Mouse (Mus musculus): ENCODE measurements around the gene Atp6v1c2. TPM values are rescaled to one million over a fixed set of nuclear protein-coding genes. Genes with fewer than 3 reads are reported as not detected.

The Atp6v1c2 gene
- polyA plus RNA-seq (2015; fragmentation: Nextera tagmentation; extraction: Ambion mirVana): 0.12 TPM in 1 of 2 replicates, not detected in the other

- no peak for ATAC-seq (ENCODE audit: low read depth)
- 49% methylated on average over 3 of the region's 3 CpGs for WGBS (ENCODE audit: insufficient replicate concordance)
These were observed at the start of gene Atp6v1c2 for GRCm38 (mm10) chr12:17329259-17329658. TSS of gene Atp6v1c2 (minus strand) at chr12:17329359.

GRCm38 (mm10) chr12:17376521-17376920 lies 47.4 kb upstream of the Atp6v1c2 start:
- Histone ChIP-seq H3K9me3 (replicated peaks; ENCODE audit: control insufficient read depth, low read length) (no peaks in the 10 kb centered on the region), H3K9ac (ENCODE audit: low read depth, low read length) (no peak overlapping the region), H3K27ac (ENCODE audit: low read length) (no peak overlapping the region), H3K27me3 (ENCODE audit: control insufficient read depth, insufficient read depth, low read depth, low read length) (no peaks in the 10 kb centered on the region), H3K36me3 (ENCODE audit: control insufficient read depth, insufficient read depth) (peaks cover 12% of the 10 kb centered on the region; the same call in 1 of the 2 replicates), H3K4me2 (ENCODE audit: low read depth, low read length) (no peak overlapping the region), H3K4me1 (ENCODE audit: control insufficient read depth, low read depth, low read length) (no peaks in the 10 kb centered on the region), H3K4me3 (ENCODE audit: low read depth, low read length) (no peak overlapping the region)
- ATAC-seq (ENCODE audit: low read depth): no peak
- 81% methylated on average over 6 of the region's 6 CpGs for WGBS (ENCODE audit: insufficient replicate concordance)

More at GRCm38 (mm10) chr12:17329259-17329658, at the start of gene Atp6v1c2:
- no peak within 1 kb of the TSS for H3K4me2 ChIP-seq (ENCODE audit: low read depth, low read length)
- H3K9ac ChIP-seq (ENCODE audit: low read depth, low read length): no peak within 1 kb of the TSS
- H3K4me3 ChIP-seq (ENCODE audit: low read depth, low read length): no peak within 1 kb of the TSS
- no peaks in the 10 kb centered on the region for H3K4me1 ChIP-seq (ENCODE audit: control insufficient read depth, low read depth, low read length)
- H3K27ac ChIP-seq (ENCODE audit: low read length): no peak within 1 kb of the TSS
- no peaks in the 10 kb centered on the region for H3K36me3 ChIP-seq (ENCODE audit: control insufficient read depth, insufficient read depth)
- peaks cover 16% of the 10 kb centered on the region for H3K27me3 ChIP-seq (ENCODE audit: control insufficient read depth, insufficient read depth, low read depth, low read length)
- H3K9me3 ChIP-seq (replicated peaks; ENCODE audit: control insufficient read depth, low read length): no peaks in the 10 kb centered on the region

DNA sequence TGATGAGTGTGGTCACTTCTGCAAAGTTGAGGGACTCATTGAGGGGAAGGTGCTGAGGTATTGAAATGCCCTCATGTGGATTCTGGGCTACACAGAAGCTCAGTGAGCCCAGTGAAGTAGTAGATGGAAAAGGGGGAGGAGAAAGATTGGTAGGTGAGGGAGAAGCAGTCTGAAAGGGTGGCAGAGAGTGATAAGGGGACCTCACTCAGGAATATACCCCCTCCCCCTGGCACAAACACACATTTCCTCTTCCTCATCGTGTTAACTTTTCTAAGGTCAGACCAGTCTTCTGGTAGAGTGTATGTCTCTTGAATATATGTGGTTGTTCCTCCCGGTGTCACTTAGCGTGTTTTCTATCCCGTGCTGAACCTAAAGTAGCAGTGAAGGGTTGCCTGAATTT lies 46.1 kb upstream of the Atp6v1c2 start:
- WGBS (ENCODE audit: insufficient replicate concordance): 64% methylated on average over 4 of the region's 4 CpGs
- no peaks in the 10 kb centered on the region for H3K4me1 ChIP-seq (ENCODE audit: control insufficient read depth, low read depth, low read length)
- H3K27ac ChIP-seq (ENCODE audit: low read length): no peak overlapping the region

GRCm38 (mm10) chr12:17373470-17373975 lies 44.4 kb upstream of the Atp6v1c2 start:
- ATAC-seq (ENCODE audit: low read depth): no peak
- Histone ChIP-seq H3K4me2 (ENCODE audit: low read depth, low read length) (no peak overlapping the region), H3K4me3 (ENCODE audit: low read depth, low read length) (no peak overlapping the region), H3K9me3 (replicated peaks; ENCODE audit: control insufficient read depth, low read length) (no peaks in the 10 kb centered on the region), H3K27ac (ENCODE audit: low read length) (no peak overlapping the region), H3K4me1 (ENCODE audit: control insufficient read depth, low read depth, low read length) (no peaks in the 10 kb centered on the region), H3K9ac (ENCODE audit: low read depth, low read length) (no peak overlapping the region), H3K36me3 (ENCODE audit: control insufficient read depth, insufficient read depth) (peaks cover 14% of the 10 kb centered on the region; the same call in 1 of the 2 replicates), H3K27me3 (ENCODE audit: control insufficient read depth, insufficient read depth, low read depth, low read length) (no peaks in the 10 kb centered on the region)
- WGBS (ENCODE audit: insufficient replicate concordance): 86% methylated on average over 5 of the region's 5 CpGs

More for the DNA sequence above, 46.1 kb upstream of the Atp6v1c2 start:
- Histone ChIP-seq H3K27me3 (ENCODE audit: control insufficient read depth, insufficient read depth, low read depth, low read length) (no peaks in the 10 kb centered on the region), H3K4me2 (ENCODE audit: low read depth, low read length) (no peak overlapping the region), H3K9me3 (replicated peaks; ENCODE audit: control insufficient read depth, low read length) (no peaks in the 10 kb centered on the region), H3K4me3 (ENCODE audit: low read depth, low read length) (no peak overlapping the region), H3K9ac (ENCODE audit: low read depth, low read length) (no peak overlapping the region), H3K36me3 (ENCODE audit: control insufficient read depth, insufficient read depth) (peaks cover 14% of the 10 kb centered on the region; the same call in 1 of the 2 replicates)
- no peak for ATAC-seq (ENCODE audit: low read depth)

GRCm38 (mm10) chr12:17372696-17373095 lies 43.5 kb upstream of the Atp6v1c2 start:
- Histone ChIP-seq H3K27me3 (ENCODE audit: control insufficient read depth, insufficient read depth, low read depth, low read length) (no peaks in the 10 kb centered on the region), H3K36me3 (ENCODE audit: control insufficient read depth, insufficient read depth) (peaks cover 14% of the 10 kb centered on the region; the same call in 1 of the 2 replicates), H3K9ac (ENCODE audit: low read depth, low read length) (no peak overlapping the region), H3K27ac (ENCODE audit: low read length) (no peak overlapping the region), H3K9me3 (replicated peaks; ENCODE audit: control insufficient read depth, low read length) (no peaks in the 10 kb centered on the region), H3K4me1 (ENCODE audit: control insufficient read depth, low read depth, low read length) (no peaks in the 10 kb centered on the region), H3K4me2 (ENCODE audit: low read depth, low read length) (no peak overlapping the region), H3K4me3 (ENCODE audit: low read depth, low read length) (no peak overlapping the region)
- ATAC-seq (ENCODE audit: low read depth): no peak
- WGBS (ENCODE audit: insufficient replicate concordance): 54% methylated on average over 3 of the region's 3 CpGs

DNA sequence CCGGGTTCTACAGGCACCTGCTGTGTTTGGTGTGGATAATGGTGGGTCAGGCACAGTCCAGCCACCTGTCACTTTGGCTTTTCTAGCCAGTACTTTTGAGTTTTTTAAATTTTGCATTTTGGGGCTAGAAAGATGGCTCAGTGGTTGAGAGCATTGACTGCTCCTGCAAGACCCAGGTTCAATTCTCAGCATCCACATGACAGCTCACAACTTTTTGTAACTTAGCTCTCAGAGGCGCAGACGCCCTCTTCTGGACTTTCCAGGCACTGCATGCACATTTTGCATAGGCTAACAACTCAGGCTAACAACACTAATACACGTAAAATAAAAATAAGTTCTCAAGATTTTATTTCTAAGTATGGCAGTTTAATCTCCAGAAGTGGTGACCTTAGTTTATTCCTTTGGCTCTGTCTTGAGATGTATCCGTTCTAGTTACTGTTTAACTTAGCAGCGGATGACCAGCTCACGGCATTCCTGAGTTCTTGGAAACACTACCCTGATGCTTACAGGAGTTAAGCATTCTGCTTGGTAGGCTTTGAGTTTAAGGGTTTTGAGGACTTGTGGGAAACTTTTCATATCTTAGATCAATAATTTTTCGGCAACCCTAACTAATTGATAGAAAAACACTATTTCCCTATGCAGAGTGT lies 42.6 kb upstream of the Atp6v1c2 start:
- Histone ChIP-seq H3K36me3 (ENCODE audit: control insufficient read depth, insufficient read depth) (peaks cover 14% of the 10 kb centered on the region; the same call in 1 of the 2 replicates), H3K4me1 (ENCODE audit: control insufficient read depth, low read depth, low read length) (no peaks in the 10 kb centered on the region), H3K4me2 (ENCODE audit: low read depth, low read length) (no peak overlapping the region), H3K27me3 (ENCODE audit: control insufficient read depth, insufficient read depth, low read depth, low read length) (no peaks in the 10 kb centered on the region), H3K9me3 (replicated peaks; ENCODE audit: control insufficient read depth, low read length) (no peaks in the 10 kb centered on the region), H3K9ac (ENCODE audit: low read depth, low read length) (no peak overlapping the region), H3K4me3 (ENCODE audit: low read depth, low read length) (no peak overlapping the region), H3K27ac (ENCODE audit: low read length) (no peak overlapping the region)
- ATAC-seq (ENCODE audit: low read depth): no peak
- WGBS (ENCODE audit: insufficient replicate concordance): 73% methylated on average over 8 of the region's 8 CpGs

DNA sequence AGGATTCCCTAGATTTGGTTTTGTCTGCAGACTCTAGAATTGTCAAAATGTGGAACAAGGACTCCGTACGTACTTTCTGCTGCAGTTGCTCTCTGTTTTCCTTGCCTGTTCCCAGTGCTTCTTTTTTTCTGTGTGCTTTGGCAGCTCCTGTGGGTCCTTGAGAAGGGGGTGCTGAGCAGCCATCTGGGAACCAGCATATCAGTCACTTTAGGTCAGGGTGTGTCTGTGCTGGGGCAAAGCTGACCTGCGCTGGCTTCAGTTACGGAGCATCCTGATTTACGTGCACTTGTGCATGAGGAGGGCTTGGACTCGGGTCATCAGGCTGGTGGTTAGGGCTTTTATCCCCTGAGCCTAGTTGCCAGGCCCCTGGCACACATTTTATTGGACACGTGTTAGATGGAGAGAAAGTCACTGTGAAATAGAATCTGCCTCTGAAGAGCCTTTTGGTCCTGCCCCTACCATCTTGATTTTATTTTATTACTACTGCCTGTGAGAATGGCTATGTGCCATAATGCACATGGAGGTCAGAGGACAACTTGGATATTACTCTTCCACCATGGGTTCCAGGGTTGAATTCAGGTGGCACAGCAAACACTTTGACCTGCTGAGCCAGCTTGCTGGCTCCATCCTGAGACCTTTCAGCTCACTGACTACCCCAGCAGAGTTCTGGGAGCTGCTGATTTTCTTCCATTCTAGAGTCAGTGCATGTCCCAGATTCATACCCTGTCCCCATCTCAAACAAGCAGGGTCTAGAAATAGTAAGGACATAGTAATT lies 40.6 kb upstream of the Atp6v1c2 start:
- ATAC-seq (ENCODE audit: low read depth): no peak
- no peaks in the 10 kb centered on the region for H3K4me1 ChIP-seq (ENCODE audit: control insufficient read depth, low read depth, low read length)
- H3K9me3 ChIP-seq (replicated peaks; ENCODE audit: control insufficient read depth, low read length): no peaks in the 10 kb centered on the region
- H3K9ac ChIP-seq (ENCODE audit: low read depth, low read length): no peak overlapping the region
- no peaks in the 10 kb centered on the region for H3K27me3 ChIP-seq (ENCODE audit: control insufficient read depth, insufficient read depth, low read depth, low read length)
- H3K4me3 ChIP-seq (ENCODE audit: low read depth, low read length): no peak overlapping the region
- no peak overlapping the region for H3K27ac ChIP-seq (ENCODE audit: low read length)
- peaks cover 14% of the 10 kb centered on the region; the same call in 1 of the 2 replicates for H3K36me3 ChIP-seq (ENCODE audit: control insufficient read depth, insufficient read depth)
- H3K4me2 ChIP-seq (ENCODE audit: low read depth, low read length): no peak overlapping the region
- WGBS (ENCODE audit: insufficient replicate concordance): 82% methylated on average over 7 of the region's 7 CpGs

- Histone ChIP-seq H3K4me1 (ENCODE audit: control insufficient read depth, low read depth, low read length) (no peaks in the 10 kb centered on the region), H3K36me3 (ENCODE audit: control insufficient read depth, insufficient read depth) (peaks cover 11% of the 10 kb centered on the region; the same call in 1 of the 2 replicates), H3K4me3 (ENCODE audit: low read depth, low read length) (no peak overlapping the region), H3K27ac (ENCODE audit: low read length) (no peak overlapping the region), H3K27me3 (ENCODE audit: control insufficient read depth, insufficient read depth, low read depth, low read length) (no peaks in the 10 kb centered on the region), H3K4me2 (ENCODE audit: low read depth, low read length) (no peak overlapping the region), H3K9me3 (replicated peaks; ENCODE audit: control insufficient read depth, low read length) (no peaks in the 10 kb centered on the region), H3K9ac (ENCODE audit: low read depth, low read length) (no peak overlapping the region)
- WGBS (ENCODE audit: insufficient replicate concordance): 86% methylated on average over 3 of the region's 3 CpGs
- no peak for ATAC-seq (ENCODE audit: low read depth)
These were observed 40.0 kb upstream of the Atp6v1c2 start for GRCm38 (mm10) chr12:17369111-17369510.

- Histone ChIP-seq H3K36me3 (ENCODE audit: control insufficient read depth, insufficient read depth) (peaks cover 20% of the 10 kb centered on the region), H3K9me3 (replicated peaks; ENCODE audit: control insufficient read depth, low read length) (no peaks in the 10 kb centered on the region), H3K4me2 (ENCODE audit: low read depth, low read length) (no peak overlapping the region), H3K27me3 (ENCODE audit: control insufficient read depth, insufficient read depth, low read depth, low read length) (no peaks in the 10 kb centered on the region), H3K27ac (ENCODE audit: low read length) (no peak overlapping the region), H3K9ac (ENCODE audit: low read depth, low read length) (no peak overlapping the region), H3K4me3 (ENCODE audit: low read depth, low read length) (no peak overlapping the region), H3K4me1 (ENCODE audit: control insufficient read depth, low read depth, low read length) (no peaks in the 10 kb centered on the region)
- ATAC-seq (ENCODE audit: low read depth): peak; percentile 50; the same call in 1 of the 2 replicates
- WGBS (ENCODE audit: insufficient replicate concordance): 71% methylated on average over 5 of the region's 5 CpGs
These were observed 37.8 kb upstream of the Atp6v1c2 start for GRCm38 (mm10) chr12:17366981-17367380.

Measured in liver, embryonic 16.5 days (tissue).